Mouse (Mus musculus) spleen, postnatal 4 days (tissue): ENCODE measurements around the gene Maml2.

ENCODE experiments used
- DNase-seq, 2 experiments: peaks; one replicate each; pipeline ENCODE4 v3.0.0; 2022; ENCODE audit warnings: low spot score in 2 of 2

Maml2 gene

DNA sequence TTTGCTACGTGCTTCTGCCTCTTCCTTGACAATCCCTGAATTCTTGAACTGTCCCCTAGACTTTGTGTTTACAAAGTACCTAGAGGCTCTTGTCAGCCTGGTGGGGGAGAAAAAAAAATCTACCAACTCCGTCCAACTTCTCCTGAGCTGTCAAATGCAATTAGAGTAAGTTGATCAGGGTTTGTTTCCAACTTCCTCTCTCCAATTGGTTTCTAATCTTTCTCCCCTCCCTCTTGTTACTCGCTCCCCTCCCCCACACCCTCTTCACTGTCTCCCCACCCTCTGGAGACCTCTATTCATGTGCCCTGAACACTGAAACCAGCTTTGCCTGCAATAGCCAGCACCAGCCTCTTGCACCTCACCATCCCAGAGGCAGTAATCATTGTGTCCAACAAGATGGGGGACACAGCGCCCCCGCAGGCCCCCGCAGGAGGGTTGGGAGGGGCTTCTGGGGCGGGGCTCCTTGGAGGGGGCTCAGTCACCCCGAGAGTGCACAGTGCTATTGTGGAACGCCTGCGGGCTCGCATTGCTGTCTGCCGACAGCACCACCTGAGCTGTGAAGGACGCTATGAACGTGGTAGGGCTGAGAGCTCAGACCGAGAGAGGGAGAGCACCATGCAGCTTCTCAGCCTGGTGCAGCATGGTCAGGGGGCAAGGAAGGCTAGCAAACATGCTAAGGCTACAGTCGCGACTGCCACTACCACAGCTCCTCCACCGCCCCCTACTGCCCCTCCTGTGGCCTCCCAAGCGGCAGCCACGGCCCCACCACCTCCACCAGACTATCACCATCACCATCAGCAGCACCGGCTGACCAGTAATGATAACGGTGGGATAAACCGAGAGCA is at the start of gene Maml2:
Gene Maml2, plus strand, starts transcription at position 290 of the 845 bp plus-strand sequence.
- DNase-seq, result peak; percentile 55 to 75

DNA sequence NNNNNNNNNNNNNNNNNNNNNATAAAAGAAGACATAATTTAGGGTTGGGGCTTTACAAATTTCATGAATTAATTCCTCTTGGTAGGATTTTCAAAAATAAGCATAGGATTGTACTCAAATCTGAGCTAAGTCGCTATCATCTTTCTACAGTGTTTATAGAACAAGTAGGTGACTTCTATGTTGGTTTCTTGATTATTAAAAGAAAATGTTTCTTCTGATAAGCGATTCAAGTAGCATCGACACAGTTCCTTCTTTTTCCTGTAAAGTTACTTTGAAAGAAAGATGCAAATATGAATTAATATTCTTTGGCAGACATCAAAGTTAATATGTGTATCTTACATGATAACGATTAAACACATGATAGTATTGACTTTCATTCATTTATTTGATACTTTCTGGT is 49.7 kb upstream of the Maml2 start:
- no peak for DNase-seq

DNA sequence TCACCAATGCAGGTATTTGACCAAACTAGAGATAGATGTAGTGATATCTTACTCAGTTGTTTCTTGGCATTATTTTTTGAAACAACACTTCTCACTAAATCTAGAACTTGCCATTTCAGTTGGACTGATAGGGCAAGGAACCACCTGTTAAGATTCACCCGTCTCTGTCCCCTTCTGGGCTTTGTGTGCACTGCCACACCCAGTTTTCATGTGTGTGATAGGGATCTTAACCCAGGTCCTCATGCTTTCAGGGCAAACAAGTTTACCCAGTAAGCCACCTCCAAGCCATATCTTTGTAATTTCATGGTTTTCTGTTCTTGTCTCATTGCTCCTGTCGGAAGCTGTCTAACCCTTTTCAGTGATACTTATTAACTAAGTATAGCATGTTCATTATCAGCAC is 46.5 kb upstream of the Maml2 start:
- no peak for DNase-seq

DNA sequence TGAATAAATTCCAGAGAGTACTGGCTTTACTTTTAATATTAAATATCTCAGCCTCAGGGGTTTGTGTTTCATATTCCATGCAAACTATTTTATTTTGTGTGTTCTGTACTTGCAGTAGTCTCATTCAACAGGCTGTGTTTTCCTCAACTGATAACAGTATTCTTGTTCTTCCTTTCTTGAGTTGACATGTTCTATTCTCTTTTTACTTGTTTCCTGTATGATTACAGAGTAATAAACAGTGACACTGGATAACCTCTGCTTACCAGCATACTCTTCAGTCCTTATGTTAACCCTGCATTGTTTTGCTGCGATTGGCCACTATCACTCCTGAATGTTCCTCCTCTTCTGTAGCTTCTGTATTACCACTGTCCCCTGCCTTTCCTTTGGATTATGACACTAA is 41.0 kb upstream of the Maml2 start:
- no peak for DNase-seq

DNA sequence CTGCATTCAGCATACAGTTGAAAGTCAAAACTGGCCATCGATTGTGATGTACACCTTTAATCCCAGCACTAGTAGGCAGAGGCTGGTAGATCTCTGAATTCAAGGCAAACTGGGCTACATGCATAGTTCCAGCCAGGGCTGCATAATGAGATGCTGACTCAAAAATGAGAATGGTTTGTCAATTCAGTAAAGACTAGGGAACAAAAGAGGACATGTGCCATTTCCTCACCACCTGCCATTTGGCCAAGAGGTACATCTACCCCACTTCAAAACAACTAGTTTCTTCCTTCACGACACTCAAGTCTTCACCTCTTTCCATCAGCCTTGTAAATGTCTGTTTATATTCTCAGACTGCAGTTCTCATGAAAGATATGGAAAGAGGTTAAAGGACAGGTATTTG is 39.6 kb upstream of the Maml2 start:
- DNase-seq, result no peak

DNA sequence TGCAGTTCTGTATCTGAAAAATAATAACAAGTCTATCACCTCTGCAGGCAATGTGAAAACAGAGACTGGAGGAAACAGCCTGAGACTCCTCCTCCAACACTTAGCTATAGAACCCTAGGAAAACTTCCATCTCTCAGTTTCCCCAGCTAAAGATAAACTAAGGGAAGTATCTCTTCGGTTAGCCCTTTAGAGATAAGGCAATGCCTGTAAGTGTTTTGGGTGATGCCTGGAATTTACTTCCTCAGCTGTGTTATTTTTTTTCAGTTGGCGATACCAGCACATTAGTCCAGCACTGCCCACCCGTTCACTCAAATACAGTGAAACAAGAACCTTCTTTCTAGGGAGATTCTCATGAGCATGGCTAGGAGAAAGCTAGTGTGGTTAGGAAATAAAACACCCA is 36.8 kb upstream of the Maml2 start:
- DNase-seq, result no peak

DNA sequence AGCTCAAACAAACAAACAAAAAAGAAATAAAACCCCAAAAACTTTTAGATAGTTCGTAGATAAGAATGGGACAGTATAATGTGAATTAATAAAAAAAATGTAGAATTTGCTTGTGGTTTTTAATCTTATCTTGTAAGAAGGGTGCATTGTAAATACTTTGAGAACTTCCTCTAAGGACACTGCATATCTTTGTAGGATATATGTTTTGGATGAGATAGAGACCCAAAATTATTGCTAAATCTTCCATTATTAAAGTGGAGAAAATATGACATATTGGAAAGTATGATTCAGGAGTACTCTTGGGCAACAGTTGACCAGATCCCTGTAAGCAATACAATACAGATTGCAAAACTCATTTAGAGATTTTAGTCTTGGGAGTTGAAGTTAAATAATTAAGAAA is 24.5 kb upstream of the Maml2 start:
- DNase-seq, result no peak

DNA sequence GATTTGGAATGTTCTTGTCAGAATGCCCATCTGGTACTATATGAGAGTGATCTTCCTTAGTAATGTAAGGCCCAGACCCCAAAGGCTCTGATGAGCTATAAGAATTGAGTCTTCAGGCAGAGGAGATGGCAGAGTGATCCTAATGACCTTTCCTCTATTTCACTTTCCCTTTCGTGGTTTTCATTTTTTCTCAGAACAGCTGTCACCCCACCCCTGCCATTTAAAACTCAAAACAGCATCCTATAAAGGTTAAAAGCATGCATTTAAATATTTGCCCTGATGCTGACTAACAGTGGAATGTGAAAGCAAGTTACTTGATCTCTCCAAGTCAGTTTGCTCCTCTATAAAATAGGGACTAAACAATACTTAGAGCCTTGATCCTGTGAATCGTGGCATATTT is 10.3 kb upstream of the Maml2 start:
- no peak for DNase-seq

DNA sequence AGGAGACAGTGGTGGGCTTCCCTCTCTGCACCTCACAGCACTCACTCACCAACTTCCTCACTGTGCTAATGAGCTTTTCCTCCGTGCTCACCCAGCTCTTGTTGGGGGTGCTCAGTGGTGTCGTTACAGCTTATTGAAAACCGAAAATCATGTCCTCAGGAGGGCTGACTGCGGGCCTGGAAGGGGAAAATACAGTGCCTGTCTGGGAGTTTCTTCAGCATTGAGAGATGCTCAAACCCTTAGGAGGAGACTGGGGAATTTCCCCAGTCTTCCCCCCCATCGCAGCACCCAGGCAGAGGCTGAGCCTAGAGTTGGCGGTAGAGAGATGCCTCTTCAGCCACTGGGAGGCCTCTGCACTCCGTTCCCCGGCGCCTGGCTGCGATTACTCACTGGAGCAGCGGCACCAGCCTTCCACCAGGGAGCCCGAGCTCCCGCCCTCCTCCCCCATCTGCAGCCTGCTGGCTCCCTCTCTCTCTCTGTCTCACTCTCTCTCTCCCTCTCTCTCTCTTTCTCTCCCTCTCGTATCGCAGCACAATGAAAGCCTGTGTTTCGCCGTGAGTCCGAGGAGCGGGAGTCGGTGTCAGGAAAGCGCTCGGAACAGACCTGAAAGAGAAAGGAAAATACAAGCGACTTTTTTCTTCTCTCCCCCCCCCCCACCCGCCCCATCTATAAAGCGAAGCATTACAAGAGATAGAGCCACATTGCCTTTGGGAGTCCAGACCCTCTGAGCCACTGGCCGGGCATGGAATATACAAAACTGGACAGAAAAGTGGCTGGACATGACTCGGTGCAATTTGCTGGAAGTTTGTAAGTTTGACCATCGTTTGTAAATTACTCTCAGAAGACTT is 1.3 kb upstream of the Maml2 start:
- DNase-seq, result peak; percentile 78 to 87

DNA sequence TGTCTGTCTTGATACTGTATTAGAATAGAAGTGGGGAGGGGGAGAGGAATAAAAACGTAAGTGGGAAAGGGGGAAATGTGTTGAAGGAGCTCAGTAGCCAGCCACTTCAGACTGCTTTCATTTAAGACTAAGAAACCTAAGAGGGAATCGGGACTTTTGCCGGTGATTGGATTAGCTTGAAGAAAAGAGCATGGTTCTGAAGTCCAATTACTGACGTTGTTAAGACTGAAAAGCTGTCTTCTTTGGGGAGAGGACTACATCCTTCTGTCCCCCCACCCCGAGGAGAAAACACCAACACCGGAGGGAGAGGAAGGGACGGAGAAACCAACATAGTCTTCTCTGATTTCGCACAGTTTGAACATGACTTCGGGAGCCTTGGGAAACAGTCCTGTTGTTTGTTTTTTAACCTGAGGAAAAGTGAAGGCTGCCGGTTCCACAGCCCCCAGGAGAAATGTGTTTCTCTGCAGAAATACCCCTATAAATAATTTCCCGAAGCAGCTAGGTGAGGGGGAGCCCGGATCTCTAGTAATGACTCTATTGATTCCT is 562 bp upstream of the Maml2 start:
- DNase-seq, result no peak

DNA sequence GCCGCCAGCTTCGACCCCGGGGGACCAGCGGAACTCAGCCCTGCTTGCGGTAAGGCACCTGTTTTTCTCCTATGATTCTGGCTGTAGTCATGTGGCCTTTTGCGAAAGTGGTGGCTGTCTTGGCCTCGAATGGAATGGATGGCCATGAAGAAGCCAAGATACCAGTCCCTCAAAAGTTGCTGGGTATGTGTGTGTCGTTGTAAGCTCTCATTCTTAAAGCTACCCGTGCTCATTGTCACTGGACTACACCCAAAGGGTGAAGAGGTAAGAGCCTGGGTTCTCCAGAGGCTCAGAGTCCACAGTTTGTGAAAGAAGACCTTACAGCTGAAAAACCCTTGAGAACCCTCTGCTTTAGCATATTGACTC is 739 bp downstream of the Maml2 start:
- DNase-seq, result no peak

DNA sequence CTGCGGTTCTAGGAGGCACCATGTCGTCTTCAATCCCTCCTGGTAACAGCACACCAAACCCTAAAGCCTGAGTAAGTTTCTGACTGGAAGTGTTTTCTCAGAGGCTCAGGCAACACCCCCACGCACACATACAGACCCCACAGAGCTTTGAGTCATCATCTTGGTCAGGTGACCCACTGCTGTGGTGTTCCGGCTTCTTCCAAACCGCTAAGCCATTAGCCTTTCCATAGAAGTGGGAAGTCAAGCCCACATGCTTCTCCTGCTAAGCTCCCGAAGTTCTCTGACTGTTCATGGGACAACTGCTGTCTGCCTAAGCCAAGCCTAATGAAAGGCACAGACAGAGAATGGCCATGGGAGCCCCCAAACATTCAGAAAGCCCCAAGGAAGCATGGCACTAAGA is 1.4 kb downstream of the Maml2 start:
- no peak for DNase-seq

DNA sequence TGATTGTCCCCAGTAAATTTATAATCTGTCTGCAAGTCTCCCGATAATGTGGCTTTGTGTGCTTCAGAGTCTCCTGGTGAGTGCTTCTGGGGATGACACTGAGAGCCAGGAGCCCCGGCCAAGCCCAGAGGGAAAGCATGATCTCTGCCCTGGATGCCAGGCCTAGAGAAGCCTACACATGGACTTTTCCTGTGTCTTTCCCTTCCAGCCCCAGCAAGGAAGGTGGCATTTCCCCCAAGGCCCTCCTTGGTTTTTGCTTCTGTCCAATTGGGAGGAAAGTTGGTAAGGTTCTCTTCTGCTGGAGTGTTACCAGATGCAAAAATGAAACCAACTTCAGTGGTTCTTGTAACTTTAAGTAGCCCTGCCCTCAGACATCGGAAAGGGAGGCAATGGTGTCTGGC is 2.3 kb downstream of the Maml2 start:
- DNase-seq, result no peak

DNA sequence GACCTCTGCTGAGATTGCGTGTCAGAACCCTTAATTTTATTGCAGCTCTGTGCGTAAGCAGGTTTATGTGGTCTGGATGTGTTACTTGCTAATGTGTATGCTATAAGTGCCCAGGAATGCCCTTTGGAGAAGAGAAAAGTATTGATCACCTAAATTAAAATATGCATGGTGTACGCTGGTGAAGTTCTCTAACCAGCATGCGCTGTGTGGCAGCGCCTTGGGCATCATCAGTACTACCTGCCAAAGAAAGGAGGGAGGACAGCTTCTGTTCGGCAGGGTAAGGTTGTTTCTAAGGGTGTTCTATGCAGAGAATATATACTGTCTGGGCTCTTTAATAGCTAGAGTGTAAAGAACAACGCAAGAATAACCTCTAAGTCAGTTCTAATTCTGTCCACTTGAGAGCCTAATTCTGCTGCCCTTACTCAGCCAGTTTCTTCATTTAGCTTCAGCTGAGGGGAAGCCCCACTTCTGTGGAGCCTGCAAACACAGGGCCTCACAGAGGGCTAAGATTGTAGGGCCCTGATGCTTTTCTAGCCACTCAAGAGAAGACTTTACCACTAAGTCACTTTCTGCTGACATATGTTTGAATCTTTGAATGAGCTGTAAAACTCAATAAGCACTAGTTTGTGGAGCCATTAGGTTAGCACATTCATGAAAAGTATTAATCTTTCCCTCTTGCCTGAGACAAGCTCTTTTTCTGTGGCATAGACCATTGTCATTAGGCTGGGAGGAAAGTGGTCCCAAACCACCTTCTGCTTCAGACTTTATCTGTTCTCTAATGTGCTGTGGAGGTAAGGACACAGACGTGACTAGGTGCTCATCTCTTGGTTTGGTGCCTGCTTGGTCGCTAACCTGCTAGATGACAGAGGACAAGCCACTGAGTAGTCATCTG is 3.4 kb downstream of the Maml2 start:
- DNase-seq, result no peak

DNA sequence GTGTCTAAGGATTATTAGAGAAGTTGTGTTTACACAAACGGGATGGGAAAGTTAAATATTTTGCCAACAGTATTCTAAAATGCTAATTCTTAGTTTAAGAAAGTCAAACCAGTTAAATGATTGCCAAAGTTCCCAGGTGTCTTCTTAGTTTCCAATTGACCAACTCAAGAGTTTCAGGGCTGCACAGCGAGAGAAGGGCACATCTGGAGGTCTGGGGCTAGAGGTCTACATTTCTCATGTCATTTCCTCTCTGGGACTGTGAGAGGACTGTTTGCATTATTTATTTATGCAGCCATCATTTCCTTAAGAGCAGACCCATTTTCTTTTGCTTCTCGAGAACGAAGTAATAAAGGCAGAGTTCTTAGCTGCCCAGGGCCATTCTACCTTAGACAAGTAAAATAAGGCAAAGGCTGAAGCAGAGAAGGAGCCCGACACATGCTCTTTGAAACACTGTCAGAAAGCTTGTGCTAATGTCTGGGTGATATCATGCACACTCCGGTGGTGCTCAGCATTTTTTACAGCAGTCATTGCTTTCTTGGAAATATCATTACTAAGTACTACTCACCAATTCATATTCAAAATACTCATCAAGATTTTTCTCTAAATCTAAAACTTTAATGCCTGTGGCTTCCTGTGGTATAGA is 4.5 kb downstream of the Maml2 start:
- DNase-seq, result no peak

DNA sequence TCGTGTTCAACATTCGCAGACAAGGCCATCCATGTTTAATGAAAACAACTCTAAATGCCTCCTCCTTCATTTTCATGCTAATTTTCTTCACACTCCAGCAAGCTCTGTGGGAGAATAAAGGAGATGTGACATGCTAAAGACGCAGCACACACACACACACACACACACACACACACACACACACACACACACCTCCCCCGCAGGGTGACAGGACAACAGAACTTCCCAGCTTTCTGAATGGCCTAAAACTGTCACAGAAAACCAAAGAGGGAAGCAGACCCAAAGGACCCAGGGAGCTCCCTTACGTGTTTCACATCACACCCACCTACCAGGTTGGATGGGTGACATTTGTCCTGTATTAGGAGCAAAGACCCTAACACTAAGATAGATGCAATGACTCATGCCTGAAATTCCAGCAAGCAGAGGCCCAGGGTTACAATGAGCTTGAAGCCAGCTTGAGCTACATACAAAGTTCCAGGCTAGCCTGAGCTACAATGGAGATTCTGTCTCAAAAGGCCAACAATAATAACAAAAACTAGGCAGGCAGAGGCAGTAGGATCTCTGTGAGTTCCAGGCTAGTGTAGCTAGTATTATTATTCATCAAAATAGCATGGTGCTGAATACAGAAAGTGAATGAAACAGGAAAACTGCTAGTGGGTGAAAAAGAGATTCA is 5.5 kb downstream of the Maml2 start:
- DNase-seq, result no peak

DNA sequence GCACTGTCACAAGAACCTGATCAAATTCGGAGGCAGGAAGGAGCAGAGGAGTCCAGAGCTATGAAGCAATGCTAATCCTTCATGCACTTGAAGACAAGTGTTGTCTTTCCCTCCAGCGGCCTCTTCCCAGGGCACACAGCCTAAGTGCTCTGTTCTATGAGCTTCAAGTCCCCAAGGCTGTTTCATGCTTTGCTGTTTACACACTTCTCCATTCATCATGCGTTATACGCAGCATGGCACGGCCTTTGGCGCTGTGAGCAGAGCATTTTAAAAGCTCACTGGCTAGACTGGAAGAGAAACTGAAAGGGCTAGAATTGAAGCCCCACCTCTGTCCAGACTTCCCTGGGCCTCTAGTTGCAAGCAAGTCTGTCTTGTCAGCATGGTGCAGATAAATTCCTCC is 6.2 kb downstream of the Maml2 start:
- DNase-seq, result peak in 1 of 2 experiments; percentile 23

DNA sequence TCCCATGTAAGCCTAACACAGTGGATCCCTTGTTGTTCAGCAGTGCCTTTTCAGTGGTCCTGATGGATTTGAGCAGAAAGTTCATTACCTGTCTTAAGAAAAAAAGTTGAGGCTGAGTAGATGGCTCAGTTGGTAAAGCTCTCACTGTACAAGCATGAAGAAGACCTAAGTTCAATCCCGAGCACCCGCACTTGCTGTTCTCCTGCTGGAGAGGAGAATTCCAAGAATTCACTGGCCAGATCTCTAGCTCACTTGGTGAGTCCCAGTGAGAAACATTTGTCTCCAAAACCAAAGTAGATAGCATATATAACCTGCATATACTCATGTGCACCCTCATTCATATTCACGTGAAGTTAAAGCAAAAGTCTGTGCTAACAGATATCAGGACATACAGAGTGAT is 8.7 kb downstream of the Maml2 start:
- no peak for DNase-seq

DNA sequence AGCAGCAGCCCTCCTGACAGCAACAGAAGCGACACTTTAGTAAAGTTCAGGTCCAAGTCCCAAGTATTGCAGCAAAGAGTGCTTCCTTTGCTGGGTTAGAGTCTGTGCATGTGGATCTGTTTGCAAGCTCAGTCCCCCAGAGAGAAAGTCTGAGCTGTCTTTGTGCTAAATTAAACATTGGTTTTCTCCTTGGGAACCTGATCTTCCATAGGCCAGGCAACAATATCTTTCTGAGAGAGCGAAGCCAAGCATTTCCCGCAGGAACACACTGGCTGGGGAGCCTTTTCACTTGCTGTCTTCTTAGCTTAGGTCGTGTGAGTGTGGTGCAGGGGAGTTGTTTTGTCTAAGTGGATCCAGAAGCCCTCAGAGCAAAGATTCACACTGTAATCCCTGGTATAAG is 9.5 kb downstream of the Maml2 start:
- DNase-seq, result no peak

DNA sequence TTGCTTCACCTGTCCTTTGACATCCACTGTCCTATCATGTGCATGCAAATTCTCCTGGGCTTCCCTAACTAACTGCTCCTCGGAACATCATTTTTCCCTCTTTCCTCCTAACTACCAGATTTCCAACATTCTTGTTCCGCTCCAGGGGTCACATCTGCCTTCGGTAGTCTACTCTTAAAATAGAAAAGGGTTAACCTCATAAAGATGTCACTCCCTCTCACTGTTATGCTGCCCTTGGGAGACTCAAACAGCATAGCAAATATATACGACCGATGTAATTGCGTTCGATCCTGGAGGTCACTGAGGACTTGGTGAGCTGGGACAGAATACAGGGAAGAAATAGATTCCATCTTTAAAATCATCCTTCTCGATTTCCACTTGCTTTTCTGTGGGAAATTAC is 11.0 kb downstream of the Maml2 start:
- no peak for DNase-seq

DNA sequence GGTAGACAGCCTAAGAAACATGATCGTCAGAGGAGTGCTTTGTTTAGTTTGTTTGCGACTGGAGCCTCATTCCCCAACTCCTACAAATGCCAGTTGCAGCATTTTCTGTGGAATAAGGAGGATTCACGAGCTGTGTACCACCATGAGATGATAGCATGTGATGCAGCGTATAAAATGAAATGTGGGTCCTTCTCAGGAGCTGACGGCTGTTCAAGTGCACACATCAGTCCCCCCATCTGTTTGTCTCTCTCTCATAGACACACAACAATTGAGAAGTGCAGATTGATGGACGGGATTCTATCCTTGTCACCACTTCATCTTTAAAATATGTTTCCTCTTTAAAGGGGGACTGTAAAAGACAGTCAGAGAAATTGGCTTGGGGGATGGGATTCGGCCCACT is 12.1 kb downstream of the Maml2 start:
- DNase-seq, result no peak
